Mouse (Mus musculus): Measurements from ENCODE around the gene Txk.

- TF ChIP-seq CTCF (IDR thresholded peaks at IDR 0.05; ENCODE audit: borderline replicate concordance, insufficient read depth, low read depth, low read length) (no peak), POLR2A (IDR thresholded peaks at IDR 0.05; ENCODE audit: borderline replicate concordance, insufficient read depth, low read length) (no peak)
These were observed 39.2 kb upstream of the Txk start for GRCm38 (mm10) chr5:72791789-72792188.

Measured in cerebellum, adult 2 months (tissue).